Mouse (Mus musculus) MN1 (cell line): ENCODE data around the gene Hpd.
"Not testable (repeated sequence)": the region's sequence is repeated elsewhere in the genome, so short reads cannot be mapped to it uniquely, and the experiment has no call there.

Experiments
- DNase-seq: peaks from one replicate; pipeline ENCODE4 v3.0.0-alpha.2; 2016; ENCODE audit warnings: low spot score

The Hpd gene

DNA sequence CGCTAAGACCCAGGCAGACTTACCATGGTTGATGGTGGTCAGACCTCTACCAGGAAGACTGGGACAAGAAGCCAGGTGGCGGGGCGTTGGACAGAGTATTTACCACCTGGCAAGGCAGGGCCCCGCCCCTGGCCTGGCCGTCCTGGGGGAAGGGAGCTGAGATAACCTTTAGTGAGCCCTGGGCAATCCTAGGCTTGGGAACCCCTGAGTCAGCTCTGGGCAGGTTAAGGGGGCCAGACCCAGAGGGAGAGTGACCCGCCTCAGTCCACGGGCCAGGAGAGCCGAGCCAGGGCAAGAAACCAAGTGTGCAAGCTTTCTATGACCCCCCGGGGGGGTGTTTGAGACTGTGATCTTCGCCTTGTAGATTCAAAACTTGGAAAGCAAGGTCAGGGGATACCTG lies at the start of gene Hpd:
Gene Hpd (minus strand): TSS at position 77 of the 400 bp plus-strand sequence.
- DNase-seq: no peak

DNA sequence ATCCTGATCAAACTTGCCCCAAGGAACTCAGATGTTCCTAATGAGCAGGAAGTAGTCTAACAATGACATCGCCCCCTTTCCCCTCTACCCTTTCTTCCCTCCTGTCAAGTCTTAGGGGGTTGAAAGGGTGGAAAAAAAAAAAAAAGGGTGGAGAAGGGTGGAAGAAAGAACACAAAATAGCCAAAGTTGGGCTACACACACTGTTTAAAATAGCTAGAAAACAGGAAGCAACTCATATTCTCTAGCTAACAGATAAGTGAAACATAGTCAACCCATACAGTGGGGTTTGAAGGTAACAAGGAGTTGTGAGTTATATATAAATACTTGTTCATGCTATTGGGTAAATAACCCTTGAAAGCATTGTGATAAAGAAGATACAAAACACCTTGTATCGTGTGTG lies 49.7 kb upstream of the Hpd start:
- DNase-seq: no peak

GRCm38 (mm10) chr5:123229296-123229695 lies 46.8 kb upstream of the Hpd start:
- DNase-seq: peak; percentile 11

- peak; percentile 9 for DNase-seq
Measured at GRCm38 (mm10) chr5:123228524-123228922, 46.0 kb upstream of the Hpd start.

DNA sequence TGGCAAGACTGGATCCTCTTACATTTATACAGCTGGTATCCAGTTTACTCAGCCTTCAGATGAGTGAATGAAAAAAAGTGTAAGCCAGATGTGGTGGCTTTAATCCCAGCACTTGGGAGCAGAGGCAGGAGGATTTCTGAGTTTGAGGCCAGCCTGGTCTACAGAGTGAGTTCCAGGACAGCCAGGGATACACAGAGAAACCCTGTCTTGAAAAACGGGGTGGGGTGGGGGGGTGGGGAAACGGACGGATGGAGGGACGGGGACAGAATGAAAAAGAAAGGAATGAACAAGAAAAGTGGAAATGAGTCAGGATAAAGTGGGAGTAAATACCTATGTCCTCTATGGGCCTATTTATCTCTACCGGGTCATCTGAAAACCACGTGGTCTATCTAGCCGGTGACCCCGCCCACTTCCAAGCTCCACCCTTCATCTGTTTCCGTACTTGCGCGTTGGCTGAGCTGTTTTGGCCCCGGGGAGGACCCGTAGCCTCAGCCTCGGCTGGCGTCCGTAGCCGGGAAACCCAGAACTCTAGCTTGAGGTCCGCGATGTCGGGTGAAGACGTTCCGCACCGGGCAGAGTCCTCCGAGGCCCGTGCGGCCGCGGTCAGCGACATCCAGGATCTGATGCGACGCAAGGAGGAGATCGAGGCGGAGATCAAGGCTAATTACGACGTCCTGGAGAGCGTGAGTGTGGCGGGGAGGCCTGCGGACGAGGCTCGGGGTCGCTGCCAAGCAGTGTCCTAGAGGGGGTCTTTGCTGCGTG lies 45.4 kb upstream of the Hpd start:
- DNase-seq: peak; percentile 81

GRCm38 (mm10) chr5:123226851-123227250 lies 44.3 kb upstream of the Hpd start:
- DNase-seq: no peak

DNA sequence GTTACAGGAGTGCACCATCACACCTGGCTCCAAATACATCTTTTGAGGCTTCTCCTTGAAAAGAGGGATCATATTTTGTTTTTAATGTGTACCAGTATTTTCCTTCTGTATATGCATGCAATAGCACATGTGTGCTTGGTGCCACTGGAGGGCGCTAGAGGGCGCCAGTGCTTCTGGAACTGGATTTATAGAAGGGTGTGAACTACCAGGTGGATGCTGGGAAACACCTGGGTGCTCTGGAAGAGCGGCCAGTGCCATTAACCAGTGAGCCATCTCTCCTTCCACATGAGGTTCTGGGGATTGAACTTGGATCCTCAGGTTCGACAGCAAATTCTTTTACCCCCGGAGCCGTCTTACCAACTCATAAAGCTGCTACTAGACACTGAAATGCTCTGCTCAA lies 41.3 kb upstream of the Hpd start:
- not testable (repeated sequence) for DNase-seq

GRCm38 (mm10) chr5:123223051-123223410 lies 40.5 kb upstream of the Hpd start:
- DNase-seq: peak; percentile 48

GRCm38 (mm10) chr5:123222346-123223050 lies 40.0 kb upstream of the Hpd start:
- DNase-seq: not testable (repeated sequence)

- DNase-seq: not testable (repeated sequence)
Measured at GRCm38 (mm10) chr5:123203591-123203990, 21.1 kb upstream of the Hpd start.

DNA sequence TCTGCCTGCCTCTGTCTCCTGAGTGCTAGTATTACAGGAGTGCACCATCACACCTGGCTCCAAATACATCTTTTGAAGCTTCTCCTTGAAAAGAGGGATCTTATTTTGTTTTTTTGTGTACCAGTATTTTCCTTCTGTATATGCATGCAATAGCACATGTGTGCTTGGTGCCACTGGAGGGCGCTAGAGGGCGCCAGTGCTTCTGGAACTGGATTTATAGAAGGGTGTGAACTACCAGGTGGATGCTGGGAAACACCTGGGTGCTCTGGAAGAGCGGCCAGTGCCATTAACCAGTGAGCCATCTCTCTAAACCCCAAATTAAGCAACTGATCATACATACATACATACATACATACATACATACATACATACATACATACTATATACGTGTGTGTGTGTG lies 20.2 kb upstream of the Hpd start:
- not testable (repeated sequence) for DNase-seq

- peak; percentile 21 for DNase-seq
Measured at GRCm38 (mm10) chr5:123201987-123202386, 19.5 kb upstream of the Hpd start.

- no peak for DNase-seq
Measured at GRCm38 (mm10) chr5:123201523-123201892, 19.0 kb upstream of the Hpd start.

DNA sequence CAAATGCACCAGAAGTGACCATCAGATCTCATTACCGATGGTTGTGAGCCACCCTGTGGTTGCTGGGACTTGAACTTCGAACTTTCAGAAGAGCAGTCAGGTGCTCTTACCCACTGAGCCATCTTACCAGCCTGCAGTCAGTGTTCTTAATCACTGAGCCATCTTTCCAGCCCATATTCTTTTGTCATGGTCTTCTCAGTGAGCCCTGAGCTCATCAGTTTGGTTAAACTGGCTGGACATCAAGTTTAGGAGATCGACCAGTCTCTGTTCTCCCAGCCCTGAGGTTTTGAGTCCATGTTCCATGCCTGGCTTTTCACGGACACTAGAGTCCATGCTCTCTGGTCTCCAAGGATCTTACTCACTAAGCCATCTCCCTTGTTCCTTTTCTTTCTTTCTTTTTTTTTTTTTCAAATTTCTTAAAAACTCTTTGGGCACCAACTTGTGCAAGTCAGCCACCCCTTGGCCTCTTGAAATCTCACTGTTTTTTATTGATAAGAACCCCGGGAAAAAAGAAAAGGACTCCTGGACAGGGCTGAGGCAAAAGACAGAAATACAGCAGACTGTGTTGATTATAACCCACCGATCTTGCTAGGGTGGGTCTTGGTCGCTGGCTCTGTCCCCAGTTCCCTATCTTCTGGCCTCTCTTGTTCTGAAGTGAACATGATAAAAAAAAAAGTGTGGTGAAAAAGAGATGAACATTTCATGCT lies 18.4 kb upstream of the Hpd start:
- not testable (repeated sequence) for DNase-seq

DNA sequence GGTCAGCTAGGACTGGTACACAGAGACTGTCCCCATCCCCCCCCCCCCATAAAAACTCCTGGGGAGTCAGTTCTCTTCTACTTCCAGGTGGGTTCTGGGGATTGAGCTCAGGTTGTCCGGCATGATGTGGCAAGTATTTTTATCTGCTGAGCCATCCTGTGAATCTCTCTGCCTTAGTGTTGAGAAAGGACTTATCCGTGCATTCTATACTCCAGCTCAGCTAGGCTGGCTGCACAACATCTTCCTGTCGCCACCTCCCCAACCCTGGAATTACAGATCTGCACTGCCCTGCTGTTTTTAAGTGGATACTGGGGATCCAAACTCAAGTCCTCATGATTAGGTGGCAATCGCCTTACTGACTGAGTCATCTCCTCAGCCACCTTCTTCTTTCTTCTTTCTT lies 16.0 kb upstream of the Hpd start:
- DNase-seq: no peak

GRCm38 (mm10) chr5:123196746-123197145 lies 14.2 kb upstream of the Hpd start:
- no peak for DNase-seq

DNA sequence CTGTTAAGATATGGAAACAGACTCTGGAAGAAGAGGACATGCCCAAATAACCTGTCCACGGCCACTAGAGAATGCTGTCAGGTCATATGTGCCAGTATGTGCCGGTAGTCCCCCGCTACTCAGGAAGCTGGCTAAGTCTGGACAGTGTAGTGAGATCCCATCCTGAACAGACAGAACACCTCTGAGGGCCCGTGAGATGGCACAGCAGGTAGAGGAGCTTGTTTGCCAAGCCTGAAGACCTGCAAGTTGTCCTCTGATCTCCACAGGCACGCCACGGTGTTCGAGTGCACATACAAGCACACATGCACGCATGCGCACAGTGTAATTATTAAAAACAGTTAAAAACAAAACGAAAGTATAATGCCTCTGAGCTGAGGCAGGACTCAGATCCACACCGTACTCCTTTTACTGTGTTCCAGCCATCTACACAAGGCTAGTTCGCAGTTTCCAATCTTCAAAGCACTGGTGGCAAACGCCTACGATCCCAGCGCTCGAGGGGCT lies 13.0 kb upstream of the Hpd start:
- no peak for DNase-seq

DNA sequence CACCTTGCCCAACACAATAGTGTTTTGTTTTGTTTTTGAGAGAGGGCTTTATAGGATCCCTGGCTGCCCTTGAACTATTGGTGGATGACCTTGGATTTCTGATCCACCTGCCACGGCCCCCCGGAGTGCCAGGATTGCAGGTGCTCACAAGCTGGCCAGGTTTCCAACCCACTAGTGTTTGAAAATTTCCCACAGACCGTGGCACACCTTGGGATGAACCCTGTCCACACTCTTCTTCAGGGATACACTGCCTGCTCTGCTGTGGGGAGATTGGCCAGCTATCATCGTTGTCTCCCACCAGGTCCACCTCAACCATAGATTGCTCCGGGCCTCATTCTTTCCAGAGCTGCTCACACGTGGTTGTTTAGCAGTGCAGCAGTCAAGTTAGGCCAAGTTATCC lies 12.3 kb upstream of the Hpd start:
- DNase-seq: no peak

- no peak for DNase-seq
Measured at GRCm38 (mm10) chr5:123193436-123193835, 10.9 kb upstream of the Hpd start.

- DNase-seq: no peak
Measured at GRCm38 (mm10) chr5:123192606-123193150, 10.2 kb upstream of the Hpd start.

DNA sequence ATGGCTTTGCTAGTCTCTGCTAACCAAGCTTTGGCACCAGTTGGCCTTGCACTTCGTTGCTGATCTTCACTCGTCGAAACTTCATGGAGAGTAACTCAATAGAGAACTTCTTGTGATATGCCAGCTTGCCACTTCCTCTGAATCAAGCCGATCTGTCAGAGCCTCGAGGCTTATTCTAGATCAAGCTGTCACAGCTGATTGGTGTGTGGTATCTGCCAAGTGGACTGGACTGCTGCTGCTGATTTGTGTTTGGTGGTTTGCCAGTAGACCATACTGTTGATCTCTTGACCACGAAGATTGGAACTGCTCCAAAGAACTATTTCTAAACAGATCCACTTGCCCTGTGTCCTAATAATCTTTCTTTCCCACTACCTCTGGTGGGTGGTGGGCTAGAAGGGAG lies 8.9 kb upstream of the Hpd start:
- DNase-seq: no peak

DNA sequence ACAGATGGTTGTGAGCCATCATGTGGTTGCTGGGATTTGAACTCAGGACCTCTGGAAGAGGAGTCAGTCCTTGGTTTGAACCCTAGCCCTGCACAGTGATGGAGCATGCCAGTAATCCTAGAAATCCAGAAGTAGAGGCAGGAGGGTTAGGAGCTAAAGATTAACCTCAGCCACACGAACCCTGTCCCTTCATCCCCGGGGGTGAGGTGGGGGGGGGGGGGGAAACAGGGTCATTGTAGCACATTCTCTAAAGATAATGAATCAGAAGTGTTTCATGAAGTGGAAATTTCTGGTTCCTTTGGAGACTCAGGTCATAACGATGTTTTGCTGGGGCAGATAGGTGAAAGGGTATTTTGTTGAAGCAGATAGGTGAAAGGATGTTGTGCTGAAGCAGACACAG lies 8.4 kb upstream of the Hpd start:
- DNase-seq: no peak

DNA sequence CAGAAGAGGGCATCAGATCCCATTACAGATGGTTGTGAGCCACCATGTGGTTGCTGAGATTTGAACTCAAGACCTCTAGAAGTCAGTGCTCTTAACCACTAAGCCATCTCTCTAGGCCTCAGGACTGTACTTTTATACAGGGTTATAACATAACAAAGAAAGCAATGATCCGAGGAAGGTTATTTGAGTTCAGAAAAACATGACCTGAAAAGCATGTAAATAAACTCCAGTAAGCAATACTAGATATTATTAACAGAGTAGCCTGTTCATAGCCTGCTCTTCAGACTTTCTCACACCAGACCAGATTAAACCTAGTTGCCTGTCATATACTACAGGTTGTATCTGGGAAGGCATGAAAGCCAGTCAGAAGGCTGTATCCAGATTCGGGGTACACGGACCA lies 4.8 kb upstream of the Hpd start:
- no peak for DNase-seq
